Mouse (Mus musculus) MN1 (cell line): ENCODE measurements at regions not wholly inside any gene's neighbourhood (a gene's known extent, or its start where the extent isn't known, plus 50 kb on each side); places are given as distances from the start of the nearest gene placed in this dataset.

Experiments
- DNase-seq: peaks from one replicate; pipeline ENCODE4 v3.0.0-alpha.2; 2016; ENCODE audit warnings: low spot score

GRCm38 (mm10) chr7:111420698-111421097 lies 337.9 kb upstream of the Eif4g2 start:
- DNase-seq = no peak

- DNase-seq = no peak
Measured at GRCm38 (mm10) chr7:111417735-111418134, 334.9 kb upstream of the Eif4g2 start.

- DNase-seq = no peak
Measured at GRCm38 (mm10) chr7:111416061-111416460, 333.2 kb upstream of the Eif4g2 start.

GRCm38 (mm10) chr7:111413745-111414144 lies 330.9 kb upstream of the Eif4g2 start:
- DNase-seq = no peak

GRCm38 (mm10) chr7:111412957-111413356 lies 330.1 kb upstream of the Eif4g2 start:
- no peak for DNase-seq

GRCm38 (mm10) chr7:111411386-111411960 lies 328.6 kb upstream of the Eif4g2 start:
- DNase-seq = no peak

- no peak for DNase-seq
Measured at GRCm38 (mm10) chr7:111395972-111396371, 313.1 kb upstream of the Eif4g2 start.

GRCm38 (mm10) chr7:111395111-111395510 lies 312.3 kb upstream of the Eif4g2 start:
- no peak for DNase-seq

DNA sequence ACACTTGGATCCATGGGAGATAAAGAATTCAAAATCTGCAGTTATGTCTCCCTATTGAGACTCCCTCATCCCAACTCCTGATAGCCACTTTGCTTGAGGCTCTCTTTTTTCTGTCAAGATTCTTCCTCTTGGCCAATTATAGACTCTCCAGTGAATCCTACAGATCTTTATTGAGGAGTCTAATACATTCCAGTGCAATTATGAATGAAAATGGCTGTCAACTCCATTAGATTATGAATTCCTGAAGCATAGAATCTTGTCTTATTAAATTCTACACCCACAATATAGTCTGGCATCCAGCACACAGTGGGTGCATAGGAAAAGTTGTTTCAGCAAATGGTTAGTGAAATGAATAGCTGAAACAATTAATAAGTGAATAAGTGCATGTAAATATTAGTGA lies 311.0 kb upstream of the Eif4g2 start:
- no peak for DNase-seq

DNA sequence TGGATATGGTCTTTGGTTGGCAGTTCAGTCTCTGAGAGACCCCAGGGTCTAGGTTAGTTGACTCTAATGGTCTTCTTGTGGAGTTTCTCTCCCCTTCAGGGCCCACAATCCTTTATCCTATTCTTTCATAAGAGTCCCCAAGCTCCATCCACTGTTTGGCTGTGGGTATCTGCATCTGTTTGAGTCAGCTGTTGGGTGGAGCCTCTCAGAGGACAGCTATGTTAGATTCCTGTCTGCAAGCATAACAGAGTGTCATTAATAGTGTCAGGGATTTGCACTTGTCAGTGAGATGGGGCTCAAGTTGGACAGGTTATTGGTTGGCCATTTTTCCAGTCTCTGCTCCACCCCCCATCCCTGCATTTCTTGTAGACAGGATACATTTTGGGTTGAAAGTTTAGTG lies 306.9 kb upstream of the Eif4g2 start:
- no peak for DNase-seq

DNA sequence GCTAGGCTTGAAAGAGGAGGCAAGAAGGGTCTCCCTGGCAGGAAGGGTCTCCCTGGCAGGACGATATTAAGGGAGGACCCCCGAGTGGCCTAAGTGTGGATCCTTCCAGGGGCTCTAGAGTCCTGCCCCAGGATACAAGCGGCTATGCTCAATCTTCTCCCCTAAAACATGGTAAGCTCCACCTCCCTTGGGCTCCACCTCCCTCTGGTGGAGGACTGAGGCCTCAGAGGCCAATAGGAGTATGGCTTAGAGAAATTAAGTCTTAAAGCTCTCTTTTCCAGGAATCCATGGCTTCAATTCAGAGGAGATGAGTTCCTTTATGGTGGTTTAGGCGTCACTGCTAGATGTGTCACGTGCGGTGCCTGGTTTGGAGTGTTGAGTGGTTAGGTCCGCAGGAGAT lies 291.7 kb upstream of the Eif4g2 start:
- DNase-seq = no peak

DNA sequence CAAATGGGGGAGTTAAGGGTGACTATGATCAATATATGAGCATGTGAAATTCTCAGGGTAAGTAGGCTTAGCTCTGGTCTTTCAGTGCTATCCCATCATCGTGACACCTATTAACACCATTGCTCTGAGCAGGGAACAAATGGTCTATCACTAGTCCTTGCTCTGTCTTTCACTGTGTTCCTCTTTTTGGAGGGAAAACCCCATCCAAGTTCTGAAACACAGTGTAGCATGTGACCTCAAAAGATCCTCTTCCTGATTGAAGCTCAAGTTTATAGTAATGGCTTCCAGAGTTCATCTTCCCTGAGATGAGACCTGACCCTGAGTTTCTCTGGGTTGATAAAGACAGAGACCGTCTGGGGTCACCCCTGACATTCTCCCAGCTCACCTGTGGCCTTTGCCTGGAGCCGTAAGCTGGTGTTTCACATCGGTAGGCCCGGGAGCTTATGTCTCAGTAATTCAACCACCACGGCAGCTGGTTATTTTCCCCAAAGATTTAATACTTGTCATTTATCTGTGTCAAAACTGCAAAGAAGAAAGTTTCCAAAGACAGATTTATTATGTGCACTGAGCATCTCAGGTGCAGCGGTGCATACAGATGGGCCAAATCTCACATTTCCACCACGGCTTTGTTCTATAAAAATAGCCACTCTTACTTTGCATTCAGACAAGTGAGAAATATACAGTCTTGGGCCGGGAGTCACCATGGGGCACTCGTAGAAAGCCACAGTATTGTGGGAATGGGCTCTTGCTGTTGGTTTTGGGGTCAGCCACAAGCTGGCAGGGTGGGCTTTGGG lies 290.7 kb upstream of the Eif4g2 start:
- DNase-seq = no peak

DNA sequence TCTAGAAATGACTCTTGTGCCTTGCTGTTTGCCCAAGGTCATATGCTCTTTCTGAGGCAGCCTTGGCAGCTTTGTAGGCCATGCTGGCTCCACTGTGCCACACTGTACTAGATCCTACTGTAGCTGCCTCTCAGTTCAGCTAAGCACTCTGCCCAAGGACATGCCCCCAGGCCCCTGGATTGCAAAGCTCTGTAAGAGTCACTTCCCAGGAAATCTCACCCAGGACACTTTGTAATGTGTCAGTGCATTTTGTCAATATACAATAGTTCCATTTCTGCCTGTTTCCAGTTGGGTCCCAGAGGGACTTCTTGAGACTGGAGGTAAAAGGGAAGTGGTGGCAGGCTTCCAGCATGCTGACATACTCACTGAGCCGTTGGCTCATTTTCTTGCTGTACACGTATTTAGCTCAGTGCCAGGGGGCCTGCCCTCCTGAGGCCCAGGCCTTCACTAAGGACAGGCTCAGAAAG lies 287.6 kb upstream of the Eif4g2 start:
- no peak for DNase-seq

- no peak for DNase-seq
Measured at GRCm38 (mm10) chr7:111368296-111369004, 285.6 kb upstream of the Eif4g2 start.

DNA sequence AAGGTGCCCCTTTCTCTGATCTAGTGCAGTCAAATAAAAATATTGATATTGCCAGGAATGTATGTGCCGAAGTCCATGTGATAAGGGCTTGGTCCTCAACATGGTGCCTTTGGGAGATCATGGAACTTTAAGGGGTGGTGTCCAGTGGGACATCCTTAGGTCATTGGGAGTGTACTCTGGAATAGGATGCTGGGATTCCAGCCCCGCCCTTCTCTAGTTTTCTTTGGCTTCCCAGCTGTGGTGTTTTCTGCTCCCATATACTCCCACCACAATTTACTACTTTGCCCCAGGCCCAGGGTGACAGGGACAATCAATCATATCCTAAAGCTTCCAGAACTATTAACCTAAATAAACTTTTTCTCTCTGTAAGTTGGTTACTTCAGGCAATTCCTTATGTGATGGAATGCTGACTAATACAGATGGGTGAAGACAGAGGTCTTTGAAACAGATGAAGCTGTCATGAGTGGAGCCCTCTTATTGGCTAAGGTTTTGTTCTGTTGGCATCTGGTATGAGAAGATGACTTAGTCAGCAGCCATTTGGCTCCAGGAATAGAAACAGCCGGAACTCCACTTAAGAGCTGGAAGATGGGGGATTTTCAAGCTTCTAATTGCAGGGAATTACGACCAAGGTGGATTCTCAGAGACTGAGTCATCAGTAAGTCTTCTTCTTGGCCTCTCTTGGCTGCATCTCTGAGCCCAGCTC lies 284.3 kb upstream of the Eif4g2 start:
- no peak for DNase-seq

DNA sequence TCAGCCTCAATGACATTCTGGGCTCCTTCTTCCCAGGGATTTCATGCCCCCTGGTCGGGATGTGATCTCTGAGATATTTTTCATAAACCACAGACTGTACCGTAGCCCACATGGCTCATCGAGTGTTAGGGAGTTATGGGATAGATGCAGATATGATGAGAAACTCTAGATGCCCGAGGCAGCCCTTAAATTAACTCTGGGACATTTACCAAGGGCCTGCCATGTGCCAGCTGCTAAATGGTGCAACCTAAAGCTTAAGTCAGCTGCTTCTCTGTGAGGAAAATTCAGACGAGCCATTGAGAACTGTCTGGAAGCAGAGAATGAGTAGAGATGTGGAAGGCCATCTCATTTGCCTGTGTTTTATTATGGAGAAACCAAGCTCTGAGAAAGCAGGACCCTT lies 282.6 kb upstream of the Eif4g2 start:
- no peak for DNase-seq

DNA sequence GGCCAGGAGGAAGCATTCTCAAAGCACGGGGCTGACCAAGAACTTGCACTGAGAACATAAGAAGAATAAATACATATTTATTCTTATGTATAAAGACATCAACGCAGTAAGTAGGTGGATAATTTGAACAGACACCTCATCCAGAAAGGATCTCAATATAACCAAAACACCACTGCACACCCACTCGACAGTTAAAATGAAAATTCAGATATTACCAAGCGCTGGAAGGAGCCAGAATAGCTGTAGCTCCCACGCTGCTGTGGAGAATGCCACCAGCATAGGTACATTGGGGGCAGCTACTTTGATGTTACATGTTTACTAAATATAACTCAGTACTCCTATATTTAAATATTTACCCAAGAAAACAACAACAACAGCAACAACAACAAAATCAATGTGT lies 280.4 kb upstream of the Eif4g2 start:
- no peak for DNase-seq

- no peak for DNase-seq
Measured at GRCm38 (mm10) chr7:111362646-111363045, 279.8 kb upstream of the Eif4g2 start.

- DNase-seq = no peak
Measured at GRCm38 (mm10) chr7:111355088-111355656, 272.3 kb upstream of the Eif4g2 start.

- no peak for DNase-seq
Measured at GRCm38 (mm10) chr7:111354066-111354465, 271.2 kb upstream of the Eif4g2 start.

DNA sequence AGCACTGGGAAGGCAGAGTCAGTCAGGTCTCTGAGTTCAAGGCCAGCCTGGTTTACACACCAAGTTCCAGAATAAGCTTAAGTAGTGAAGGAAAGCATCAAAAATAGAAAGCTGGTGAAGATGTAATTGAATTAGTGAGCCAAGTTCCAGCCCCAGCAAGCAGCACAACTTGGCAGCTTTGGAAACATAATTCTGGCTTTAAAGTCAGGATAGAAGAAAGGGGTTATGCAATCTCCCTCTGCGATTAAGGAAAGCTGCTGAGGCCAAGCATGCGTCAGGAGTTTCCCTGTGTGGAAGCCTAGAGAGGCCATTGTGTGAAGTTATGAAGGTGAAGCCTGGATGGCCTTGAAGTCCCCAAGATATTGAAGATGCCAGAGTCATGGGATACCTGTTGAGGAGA lies 269.3 kb upstream of the Eif4g2 start:
- no peak for DNase-seq

DNA sequence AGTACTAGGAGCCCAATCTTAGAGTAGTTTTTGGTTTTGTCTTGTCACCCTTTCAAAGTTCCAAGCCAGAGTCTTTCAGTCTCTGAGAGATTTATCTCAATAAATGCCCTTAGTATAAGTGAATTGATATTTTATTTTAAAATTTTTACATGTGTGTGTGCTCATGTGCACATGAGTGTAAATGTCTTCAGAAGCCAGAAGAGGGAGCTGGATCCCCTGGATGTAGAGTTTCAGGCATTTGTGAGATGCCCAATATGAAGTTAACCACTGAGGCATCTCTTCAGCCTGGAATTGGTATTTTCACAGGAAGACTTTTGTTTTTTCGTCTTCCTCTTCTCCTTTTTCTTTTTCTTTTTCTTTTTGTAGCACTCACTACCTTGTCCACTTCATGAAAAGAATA lies 262.3 kb upstream of the Eif4g2 start:
- no peak for DNase-seq
